Mouse (Mus musculus) CD4-positive, CD25-positive, alpha-beta regulatory T cell, adult 2 months (primary cell): ENCODE data around the gene Synrg.

Experiments
- DNase-seq: peaks from one replicate; pipeline ENCODE4 v3.0.0-alpha.2; 2012; ENCODE audit warnings: low read depth, low spot score

Gene Synrg

GRCm38 (mm10) chr11:84040621-84041020 lies 76.4 kb downstream of the Synrg start:
- no peak for DNase-seq

GRCm38 (mm10) chr11:84042808-84043762 lies 78.9 kb downstream of the Synrg start:
- DNase-seq, result peak; percentile 26

- DNase-seq, result no peak
Observed at GRCm38 (mm10) chr11:84044988-84045387, 80.8 kb downstream of the Synrg start.

- no peak for DNase-seq
Observed at GRCm38 (mm10) chr11:84047270-84047669, 83.0 kb downstream of the Synrg start.

- no peak for DNase-seq
Observed at GRCm38 (mm10) chr11:84048411-84048810, 84.2 kb downstream of the Synrg start.

- DNase-seq, result no peak
Observed at GRCm38 (mm10) chr11:84053055-84053454, 88.8 kb downstream of the Synrg start.

GRCm38 (mm10) chr11:84053524-84054163 lies 89.4 kb downstream of the Synrg start:
- DNase-seq, result no peak

- DNase-seq, result no peak
Observed at GRCm38 (mm10) chr11:84057418-84057817, 93.2 kb downstream of the Synrg start.

GRCm38 (mm10) chr11:84059784-84060183 lies 95.6 kb downstream of the Synrg start:
- DNase-seq, result no peak

- DNase-seq, result no peak
Observed at GRCm38 (mm10) chr11:84060635-84061034, 96.4 kb downstream of the Synrg start.

GRCm38 (mm10) chr11:84061881-84062280 lies 97.7 kb downstream of the Synrg start:
- DNase-seq, result no peak

- DNase-seq, result no peak
Observed at GRCm38 (mm10) chr11:84062805-84063204, 98.6 kb downstream of the Synrg start.

GRCm38 (mm10) chr11:84063631-84064209 lies 99.5 kb downstream of the Synrg start:
- no peak for DNase-seq

- peak; percentile 59 for DNase-seq
Observed at GRCm38 (mm10) chr11:84066071-84066481, 101.8 kb downstream of the Synrg start.

- peak; percentile 60 for DNase-seq
Observed at GRCm38 (mm10) chr11:84066927-84067645, 102.9 kb downstream of the Synrg start.

GRCm38 (mm10) chr11:84067720-84068190 lies 103.5 kb downstream of the Synrg start:
- peak; percentile 47 for DNase-seq

GRCm38 (mm10) chr11:84068191-84069033 lies 104.2 kb downstream of the Synrg start:
- peak; percentile 77 for DNase-seq

GRCm38 (mm10) chr11:84069034-84069370 lies 104.8 kb downstream of the Synrg start, which contains the start of gene Dusp14:
Gene Dusp14, minus strand, starts transcription at chr11:84069261.
- peak; percentile 37 for DNase-seq

- peak; percentile 16 for DNase-seq
Observed at GRCm38 (mm10) chr11:84072904-84073651, 108.8 kb downstream of the Synrg start.
